Mouse (Mus musculus) G1E (cell line): ENCODE data around the gene 4933407L21Rik.

Experiments used
- CTCF ChIP-seq: IDR thresholded peaks from 2 replicates; pipeline ENCODE4 v1.5.1; 2012; ENCODE audit warnings: low read depth, low read length, inconsistent platforms, mixed read lengths
- GATA1 ChIP-seq: IDR thresholded peaks from 2 replicates; pipeline ENCODE4 v1.6.1; 2012; ENCODE audit warnings: borderline replicate concordance, low read length, inconsistent platforms, mixed read lengths
- POLR2AphosphoS5 ChIP-seq: IDR thresholded peaks from 2 replicates; pipeline ENCODE4 v1.6.1; 2012; ENCODE audit warnings: low read depth, low read length, inconsistent platforms; ENCODE audit not compliant: insufficient replicate concordance
- TAL1 ChIP-seq: conservative IDR thresholded peaks from 2 replicates; pipeline ENCODE4 v1.6.1; 2012; ENCODE audit warnings: low read depth, low read length, inconsistent platforms, mixed read lengths

DNA sequence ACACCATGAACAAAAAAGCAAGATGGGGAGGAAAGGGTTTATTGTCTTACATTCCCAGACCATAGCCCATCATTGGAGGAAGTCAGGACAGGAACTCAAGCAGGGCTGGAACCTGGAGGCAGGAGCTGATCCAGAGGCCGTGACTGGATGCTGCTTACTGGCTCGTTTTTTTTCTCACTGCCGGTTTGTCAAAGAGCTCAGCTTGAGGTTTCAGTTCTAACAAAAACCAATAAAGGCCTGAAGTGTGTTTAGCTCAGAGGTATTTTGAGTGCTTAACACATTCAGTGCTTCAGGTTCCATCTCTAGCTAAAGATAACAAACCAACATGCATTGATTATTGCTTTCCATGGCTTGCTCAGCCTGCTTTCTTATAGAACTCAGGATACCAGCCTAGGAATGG, 44.1 kb downstream of the 4933407L21Rik start:
- TF ChIP-seq GATA1: no peak
- no peak for TF ChIP-seq CTCF
- no peak for TF ChIP-seq TAL1
- no peak for TF ChIP-seq POLR2AphosphoS5
